Mouse (Mus musculus): ENCODE measurements around the gene Olfr1330.
"Not testable (repeated sequence)": the region's sequence is repeated elsewhere in the genome, so short reads cannot be mapped to it uniquely, and the experiment has no call there.

The Olfr1330 gene

DNA sequence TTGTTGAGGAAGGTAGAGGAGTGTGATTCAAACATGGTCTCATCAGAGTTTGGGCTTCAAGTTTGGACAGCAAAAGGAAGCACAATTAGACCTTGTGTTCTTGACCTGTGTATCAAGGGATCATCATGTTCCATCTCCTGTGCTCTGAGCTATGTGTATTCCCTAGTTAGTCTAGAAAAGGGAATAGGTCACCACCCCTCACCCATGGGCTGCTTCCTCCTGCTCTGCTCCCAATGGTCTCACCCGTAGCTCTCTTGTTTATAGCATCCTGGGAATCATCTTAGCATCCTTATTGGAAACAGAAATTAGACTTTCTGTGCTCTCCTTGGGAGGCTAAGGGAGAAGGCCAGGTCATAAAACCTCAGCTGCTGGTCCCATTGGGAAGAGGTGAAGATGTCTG, at the start of gene Olfr1330:
Gene Olfr1330 (plus strand): TSS at position 301 of the 400 bp plus-strand sequence.
- no peak for DNase-seq (ENCODE audit: low read depth, low spot score)

DNA sequence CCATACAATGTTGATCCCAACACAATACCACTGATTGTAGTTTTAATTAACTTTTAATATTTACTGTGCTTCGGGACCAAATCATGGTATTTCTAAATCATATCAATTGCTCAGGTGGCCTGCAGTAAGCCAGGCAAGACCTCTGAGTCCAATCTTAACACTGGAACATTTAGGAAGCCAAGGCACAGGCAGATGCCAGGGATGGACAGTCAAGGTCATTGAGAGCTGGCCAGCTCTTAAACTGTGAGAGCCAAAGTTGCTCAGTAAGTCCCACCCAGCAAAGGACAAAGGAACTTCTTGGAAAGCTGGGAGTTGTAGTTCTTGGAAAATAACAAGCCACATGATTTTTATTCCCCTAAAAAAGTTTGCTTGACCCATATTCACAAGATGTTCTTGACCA, 26.6 kb upstream of the Olfr1330 start:
- no peak for DNase-seq (ENCODE audit: low read depth, low spot score)

- no peak for DNase-seq (ENCODE audit: low read depth, low spot score)
Observed at GRCm38 (mm10) chr4:118862704-118863103, 25.7 kb upstream of the Olfr1330 start.

DNA sequence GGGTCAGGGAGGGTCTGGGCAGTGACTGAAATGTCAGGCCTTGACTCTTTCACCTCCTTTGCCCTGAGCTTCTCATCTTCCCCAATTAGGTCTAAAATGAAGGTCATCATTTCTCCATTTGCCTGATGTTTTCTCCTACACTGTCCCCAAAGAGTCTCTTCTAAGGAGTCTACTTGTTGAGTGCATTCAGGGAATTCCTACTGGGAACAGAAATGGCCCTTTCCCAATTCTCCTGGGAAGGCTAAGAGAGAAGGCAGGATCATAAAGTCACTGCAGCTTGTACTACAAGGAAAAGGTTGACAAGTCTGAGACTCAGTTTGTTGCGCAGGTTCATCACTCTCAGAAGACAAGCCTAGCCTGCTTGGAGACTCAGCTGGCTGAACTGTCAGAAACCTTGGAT, 24.0 kb upstream of the Olfr1330 start, which contains the start of gene Olfr1331:
Gene Olfr1331 (plus strand): TSS at position 301 of the 400 bp plus-strand sequence.
- no peak for DNase-seq (ENCODE audit: low read depth, low spot score)

GRCm38 (mm10) chr4:118867566-118867965, 20.8 kb upstream of the Olfr1330 start:
- no peak for DNase-seq (ENCODE audit: low read depth, low spot score)

DNA sequence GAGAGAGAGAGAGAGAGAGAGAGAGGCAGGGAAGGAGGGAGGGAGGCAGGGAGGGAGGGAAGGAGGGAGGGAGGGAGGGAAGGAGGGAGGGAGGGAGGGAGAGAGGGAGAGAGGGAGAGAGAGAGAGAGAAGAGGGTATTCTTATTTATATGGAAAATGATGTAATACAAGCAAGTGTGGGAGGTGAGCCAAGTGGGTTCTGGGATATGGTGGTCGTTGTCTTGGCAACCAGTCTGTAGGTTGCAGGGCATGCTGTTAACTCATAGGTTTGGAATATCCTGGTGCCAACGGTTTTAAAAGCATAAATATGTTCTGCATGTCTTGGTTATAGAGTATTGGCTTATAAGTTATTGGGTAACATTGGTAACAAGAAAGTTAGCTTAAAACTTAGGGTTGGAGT, 13.6 kb downstream of the Olfr1330 start:
- DNase-seq (ENCODE audit: low read depth, low spot score), result no peak

- DNase-seq (ENCODE audit: low read depth, low spot score), result not testable (repeated sequence)
Observed at GRCm38 (mm10) chr4:118917365-118917764, 29.0 kb downstream of the Olfr1330 start, which contains the start of gene Olfr1329. Gene Olfr1329 (minus strand): TSS chr4:118917465.

GRCm38 (mm10) chr4:118931326-118931725, 42.9 kb downstream of the Olfr1330 start:
- not testable (repeated sequence) for DNase-seq (ENCODE audit: low read depth, low spot score)

- no peak for DNase-seq (ENCODE audit: low read depth, low spot score)
Observed at GRCm38 (mm10) chr4:118938512-118938911, 50.1 kb downstream of the Olfr1330 start, which contains the start of gene Olfr1328. Gene Olfr1328 (minus strand): TSS chr4:118938612.

All from A20 (cell line).